Mouse (Mus musculus) olfactory bulb, adult 2 months (tissue): ENCODE data around the gene Phykpl.

Experiments
- CTCF ChIP-seq: fragments of 200-500 bp; IDR thresholded peaks from 2 replicates; pipeline ENCODE4 v1.5.1; 2012; ENCODE audit warnings: low read depth, mild to moderate bottlenecking, low read length, moderate library complexity; ENCODE audit not compliant: insufficient read depth
- POLR2A ChIP-seq: fragments of 200-500 bp; IDR thresholded peaks from 2 replicates; pipeline ENCODE4 v1.6.1; 2012; ENCODE audit warnings: mild to moderate bottlenecking, low read depth, low read length, moderate library complexity; ENCODE audit not compliant: insufficient read depth

DNA sequence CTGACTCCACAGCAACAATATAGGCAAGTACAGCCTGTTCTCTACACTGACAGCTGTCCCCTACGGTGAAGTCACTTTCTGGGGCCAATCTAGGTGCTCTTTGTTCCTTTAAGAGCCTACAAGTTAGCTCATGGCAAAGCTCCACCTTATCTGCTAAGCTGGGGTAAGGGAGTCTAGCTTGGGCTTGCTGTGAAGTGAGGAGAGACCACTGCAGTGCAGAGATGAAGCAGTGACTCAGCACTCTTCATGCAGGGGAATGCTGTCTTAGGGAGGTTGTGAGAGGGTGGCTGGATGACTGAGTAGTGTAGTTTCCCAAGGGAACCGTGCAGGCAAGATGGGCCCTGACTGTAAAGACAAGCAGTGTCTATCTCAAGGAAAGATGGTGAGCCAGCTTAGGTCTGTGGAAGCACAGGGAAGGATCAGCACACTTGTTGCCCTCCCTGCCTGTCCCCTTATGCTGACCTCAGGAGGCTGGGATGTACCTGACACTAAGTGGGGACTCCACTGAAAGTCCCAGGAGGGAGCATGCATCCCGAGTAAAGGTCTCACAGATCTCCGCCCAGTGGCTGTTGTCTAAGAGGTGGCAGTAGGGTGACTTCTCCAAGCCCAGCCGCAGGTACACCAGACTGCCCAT lies 40.7 kb downstream of the Phykpl start:
- TF ChIP-seq POLR2A: no peak
- TF ChIP-seq CTCF: no peak
